In the genomic region with DNA sequence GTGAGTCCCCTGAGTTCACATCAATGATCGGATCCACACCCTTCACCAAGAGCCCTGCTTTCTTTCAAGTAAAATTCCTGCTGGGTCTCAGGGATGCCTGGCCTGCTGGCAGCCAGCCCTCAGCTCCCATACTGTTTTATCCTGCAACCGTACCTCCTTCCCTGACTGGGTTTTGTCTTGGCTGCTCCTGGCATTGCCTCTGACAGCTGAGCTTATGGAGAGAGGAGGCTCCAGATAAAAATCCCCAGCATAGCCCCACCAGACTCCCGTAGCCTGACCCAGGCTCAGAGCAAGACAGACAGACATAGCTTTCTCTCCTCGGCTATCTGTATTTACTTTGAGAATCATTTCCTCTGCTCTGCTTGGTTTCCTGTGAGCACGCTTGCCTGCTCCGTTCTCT, we compare ENCODE assay signal across 11 mouse cellular contexts.
DNase-seq lines count a peak whose midpoint lies in the region; ATAC-seq and TF ChIP-seq lines count a peak whose summit lies in the region.
"Had no signal": no experiment of that assay in that cellular context is flagged by ENCODE, and none has a peak within 500 bp of the region (broad histone marks: within the 10 kb centered on the region; RNA-seq: fewer than 3 reads in every experiment).

No protein-coding gene starts in this region.

- H3K9ac ChIP-seq in lung, embryonic 14.5 days, result no peak overlapping the region
- no peak overlapping the region for H3K9ac ChIP-seq in embryonic facial prominence, embryonic 13.5 days
- no peak overlapping the region for H3K9ac ChIP-seq in intestine, embryonic 15.5 days
- H3K9ac ChIP-seq in stomach, embryonic 15.5 days, result no peak overlapping the region
- H3K9ac ChIP-seq: kidney, embryonic 15.5 days; midbrain, embryonic 13.5 days had no signal

- H3K9me3 ChIP-seq in lung, embryonic 14.5 days (ENCODE audit: low read depth, low read length), result no peaks in the 10 kb centered on the region
- H3K9me3 ChIP-seq in embryonic facial prominence, embryonic 13.5 days, result no peaks in the 10 kb centered on the region
- H3K9me3 ChIP-seq in intestine, embryonic 15.5 days, result no peaks in the 10 kb centered on the region
- no peaks in the 10 kb centered on the region for H3K9me3 ChIP-seq in stomach, embryonic 15.5 days
- H3K9me3 ChIP-seq: kidney, embryonic 15.5 days; midbrain, embryonic 13.5 days had no signal

- 27% methylated on average over 6 of the region's 6 CpGs for WGBS in lung, embryonic 14.5 days
- WGBS in embryonic facial prominence, embryonic 13.5 days, result 39% methylated on average over 6 of the region's 6 CpGs
- WGBS in intestine, embryonic 15.5 days, result 31% methylated on average over 6 of the region's 6 CpGs
- WGBS in stomach, embryonic 15.5 days, result 29% methylated on average over 6 of the region's 6 CpGs

- no peaks in the 10 kb centered on the region for H3K27me3 ChIP-seq in lung, embryonic 14.5 days (ENCODE audit: insufficient read depth, low read length)
- no peaks in the 10 kb centered on the region; the same call in 1 of the 2 replicates for H3K27me3 ChIP-seq in embryonic facial prominence, embryonic 13.5 days
- H3K27me3 ChIP-seq in intestine, embryonic 15.5 days (replicated peaks), result no peaks in the 10 kb centered on the region
- H3K27me3 ChIP-seq in stomach, embryonic 15.5 days (replicated peaks), result no peaks in the 10 kb centered on the region
- H3K27me3 ChIP-seq: midbrain, embryonic 13.5 days had no signal

- DNase-seq in lung, embryonic 14.5 days, result peak; percentile 9
- DNase-seq in lung, postnatal 14 days, result no peak
- DNase-seq in adrenal gland, postnatal 14 days, result no peak
- DNase-seq in adrenal gland, adult 18-20 months (ENCODE audit: low spot score in 2 of 2), result no peak
- DNase-seq in urinary bladder, postnatal 25 days (ENCODE audit: low spot score), result no peak

- TF ChIP-seq CTCF in lung, embryonic 14.5 days (IDR thresholded peaks at IDR 0.05; ENCODE audit: low read depth), result no peak

- ATAC-seq in lung, embryonic 14.5 days (ENCODE audit: insufficient read depth), result peak; percentile 65; the same call in 1 of the 2 replicates
- ATAC-seq in embryonic facial prominence, embryonic 13.5 days (ENCODE audit: insufficient number of reproducible peaks, insufficient read depth, low FRiP score, low TSS enrichment, low read depth), result no peak
- peak; percentile 77 for ATAC-seq in intestine, embryonic 15.5 days
- peak; percentile 76; the same call in 1 of the 2 replicates for ATAC-seq in stomach, embryonic 15.5 days (ENCODE audit: insufficient read depth, low FRiP score, low read depth)
- ATAC-seq: midbrain, embryonic 13.5 days had no signal

- H3K27ac ChIP-seq in lung, embryonic 14.5 days (ENCODE audit: low read depth), result peak overlapping the region; percentile 60; the same call in 1 of the 2 replicates
- H3K27ac ChIP-seq in embryonic facial prominence, embryonic 13.5 days, result peak overlapping the region; percentile 80
- peak overlapping the region; percentile 71 for H3K27ac ChIP-seq in intestine, embryonic 15.5 days
- peak overlapping the region; percentile 53; the same call in 1 of the 2 replicates for H3K27ac ChIP-seq in stomach, embryonic 15.5 days
- H3K27ac ChIP-seq: kidney, embryonic 15.5 days; midbrain, embryonic 13.5 days had no signal

- no peaks in the 10 kb centered on the region for H3K36me3 ChIP-seq in lung, embryonic 14.5 days (ENCODE audit: insufficient read depth)
- H3K36me3 ChIP-seq in embryonic facial prominence, embryonic 13.5 days, result no peaks in the 10 kb centered on the region
- H3K36me3 ChIP-seq in intestine, embryonic 15.5 days, result no peaks in the 10 kb centered on the region
- no peaks in the 10 kb centered on the region for H3K36me3 ChIP-seq in stomach, embryonic 15.5 days
- H3K36me3 ChIP-seq: kidney, embryonic 15.5 days; midbrain, embryonic 13.5 days had no signal

- H3K4me2 ChIP-seq in lung, embryonic 14.5 days, result no peak overlapping the region
- H3K4me2 ChIP-seq in embryonic facial prominence, embryonic 13.5 days, result no peak overlapping the region
- no peak overlapping the region for H3K4me2 ChIP-seq in intestine, embryonic 15.5 days (replicated peaks)
- no peak overlapping the region for H3K4me2 ChIP-seq in stomach, embryonic 15.5 days
- H3K4me2 ChIP-seq: kidney, embryonic 15.5 days; midbrain, embryonic 13.5 days had no signal

- H3K4me3 ChIP-seq in lung, embryonic 14.5 days (ENCODE audit: low read depth, low read length), result no peak overlapping the region
- no peak overlapping the region for H3K4me3 ChIP-seq in embryonic facial prominence, embryonic 13.5 days
- no peak overlapping the region for H3K4me3 ChIP-seq in intestine, embryonic 15.5 days (replicated peaks)
- H3K4me3 ChIP-seq in stomach, embryonic 15.5 days (replicated peaks), result no peak overlapping the region
- H3K4me3 ChIP-seq: erythroblast, embryonic 14.5 days; kidney, embryonic 15.5 days; midbrain, embryonic 13.5 days had no signal

- H3K4me1 ChIP-seq in lung, embryonic 14.5 days (ENCODE audit: insufficient read depth), result no peaks in the 10 kb centered on the region
- peaks cover 18% of the 10 kb centered on the region for H3K4me1 ChIP-seq in embryonic facial prominence, embryonic 13.5 days
- peaks cover 9% of the 10 kb centered on the region; the same call in 1 of the 2 replicates for H3K4me1 ChIP-seq in intestine, embryonic 15.5 days (replicated peaks)
- no peaks in the 10 kb centered on the region; the same call in 1 of the 2 replicates for H3K4me1 ChIP-seq in stomach, embryonic 15.5 days
- H3K4me1 ChIP-seq: midbrain, embryonic 13.5 days had no signal
